Mouse (Mus musculus): ENCODE measurements at regions not wholly inside any gene's neighbourhood (a gene's known extent, or its start where the extent isn't known, plus 50 kb on each side); places are given as distances from the start of the nearest gene placed in this dataset.

- ATAC-seq (ENCODE audit: low FRiP score, low TSS enrichment), result no peak
- Histone ChIP-seq H3K9ac (ENCODE audit: low read depth, low read length) (no peak overlapping the region), H3K9me3 (ENCODE audit: control insufficient read depth, low read length) (no peaks in the 10 kb centered on the region), H3K4me2 (replicated peaks; ENCODE audit: low read depth, low read length) (no peak overlapping the region), H3K4me3 (ENCODE audit: low read length) (no peak overlapping the region), H3K4me1 (ENCODE audit: control insufficient read depth, insufficient read depth, low read length) (no peaks in the 10 kb centered on the region), H3K36me3 (ENCODE audit: control insufficient read depth, insufficient read depth, low read length) (no peaks in the 10 kb centered on the region), H3K27ac (ENCODE audit: low read depth, low read length) (no peak overlapping the region), H3K27me3 (ENCODE audit: control insufficient read depth, insufficient read depth, low read length) (no peaks in the 10 kb centered on the region)
- WGBS, result 84% methylated on average over 1 of the region's 1 CpGs
These were observed 55.2 kb downstream of the Rdh14 start for GRCm38 (mm10) chr12:10445738-10446137.

GRCm38 (mm10) chr12:10457960-10458655, 67.5 kb downstream of the Rdh14 start:
- Histone ChIP-seq H3K27me3 (ENCODE audit: control insufficient read depth, insufficient read depth, low read length) (no peaks in the 10 kb centered on the region), H3K9ac (ENCODE audit: low read depth, low read length) (no peak overlapping the region), H3K4me2 (replicated peaks; ENCODE audit: low read depth, low read length) (no peak overlapping the region), H3K4me3 (ENCODE audit: low read length) (no peak overlapping the region), H3K27ac (ENCODE audit: low read depth, low read length) (no peak overlapping the region), H3K4me1 (ENCODE audit: control insufficient read depth, insufficient read depth, low read length) (no peaks in the 10 kb centered on the region), H3K9me3 (ENCODE audit: control insufficient read depth, low read length) (no peaks in the 10 kb centered on the region), H3K36me3 (ENCODE audit: control insufficient read depth, insufficient read depth, low read length) (no peaks in the 10 kb centered on the region)
- ATAC-seq (ENCODE audit: low FRiP score, low TSS enrichment), result no peak
- 88% methylated on average over 1 of the region's 1 CpGs for WGBS

- Histone ChIP-seq H3K27ac (ENCODE audit: low read depth, low read length) (no peak overlapping the region), H3K9ac (ENCODE audit: low read depth, low read length) (no peak overlapping the region), H3K4me3 (ENCODE audit: low read length) (no peak overlapping the region), H3K9me3 (ENCODE audit: control insufficient read depth, low read length) (no peaks in the 10 kb centered on the region), H3K4me2 (replicated peaks; ENCODE audit: low read depth, low read length) (no peak overlapping the region), H3K4me1 (ENCODE audit: control insufficient read depth, insufficient read depth, low read length) (no peaks in the 10 kb centered on the region), H3K27me3 (ENCODE audit: control insufficient read depth, insufficient read depth, low read length) (no peaks in the 10 kb centered on the region), H3K36me3 (ENCODE audit: control insufficient read depth, insufficient read depth, low read length) (no peaks in the 10 kb centered on the region)
- WGBS, result 86% methylated on average over 7 of the region's 7 CpGs
- no peak for ATAC-seq (ENCODE audit: low FRiP score, low TSS enrichment)
These were observed 71.2 kb downstream of the Rdh14 start for GRCm38 (mm10) chr12:10461796-10462195.

GRCm38 (mm10) chr12:10462956-10463355, 72.4 kb downstream of the Rdh14 start:
- H3K9me3 ChIP-seq (ENCODE audit: control insufficient read depth, low read length), result no peaks in the 10 kb centered on the region
- no peaks in the 10 kb centered on the region for H3K36me3 ChIP-seq (ENCODE audit: control insufficient read depth, insufficient read depth, low read length)
- WGBS, result 60% methylated on average over 3 of the region's 3 CpGs
- H3K4me2 ChIP-seq (replicated peaks; ENCODE audit: low read depth, low read length), result no peak overlapping the region
- H3K4me1 ChIP-seq (ENCODE audit: control insufficient read depth, insufficient read depth, low read length), result no peaks in the 10 kb centered on the region
- no peaks in the 10 kb centered on the region for H3K27me3 ChIP-seq (ENCODE audit: control insufficient read depth, insufficient read depth, low read length)
- no peak overlapping the region for H3K27ac ChIP-seq (ENCODE audit: low read depth, low read length)
- no peak overlapping the region for H3K9ac ChIP-seq (ENCODE audit: low read depth, low read length)
- H3K4me3 ChIP-seq (ENCODE audit: low read length), result no peak overlapping the region
- ATAC-seq (ENCODE audit: low FRiP score, low TSS enrichment), result no peak

- no peaks in the 10 kb centered on the region for H3K27me3 ChIP-seq (ENCODE audit: control insufficient read depth, insufficient read depth, low read length)
- H3K4me2 ChIP-seq (replicated peaks; ENCODE audit: low read depth, low read length), result no peak overlapping the region
- WGBS, result 78% methylated on average over 1 of the region's 1 CpGs
- H3K9ac ChIP-seq (ENCODE audit: low read depth, low read length), result no peak overlapping the region
- no peak overlapping the region for H3K27ac ChIP-seq (ENCODE audit: low read depth, low read length)
- ATAC-seq (ENCODE audit: low FRiP score, low TSS enrichment), result no peak
- H3K36me3 ChIP-seq (ENCODE audit: control insufficient read depth, insufficient read depth, low read length), result no peaks in the 10 kb centered on the region
- no peaks in the 10 kb centered on the region for H3K4me1 ChIP-seq (ENCODE audit: control insufficient read depth, insufficient read depth, low read length)
- H3K4me3 ChIP-seq (ENCODE audit: low read length), result no peak overlapping the region
- no peaks in the 10 kb centered on the region for H3K9me3 ChIP-seq (ENCODE audit: control insufficient read depth, low read length)
These were observed 83.4 kb downstream of the Rdh14 start for GRCm38 (mm10) chr12:10473986-10474385.

GRCm38 (mm10) chr12:10480781-10481180, 90.2 kb downstream of the Rdh14 start:
- H3K36me3 ChIP-seq (ENCODE audit: control insufficient read depth, insufficient read depth, low read length), result no peaks in the 10 kb centered on the region
- H3K4me3 ChIP-seq (ENCODE audit: low read length), result no peak overlapping the region
- H3K4me2 ChIP-seq (replicated peaks; ENCODE audit: low read depth, low read length), result no peak overlapping the region
- no peaks in the 10 kb centered on the region for H3K9me3 ChIP-seq (ENCODE audit: control insufficient read depth, low read length)
- no peak overlapping the region for H3K27ac ChIP-seq (ENCODE audit: low read depth, low read length)
- WGBS, result 55% methylated on average over 1 of the region's 1 CpGs
- no peaks in the 10 kb centered on the region for H3K27me3 ChIP-seq (ENCODE audit: control insufficient read depth, insufficient read depth, low read length)
- no peak for ATAC-seq (ENCODE audit: low FRiP score, low TSS enrichment)
- H3K4me1 ChIP-seq (ENCODE audit: control insufficient read depth, insufficient read depth, low read length), result no peaks in the 10 kb centered on the region
- no peak overlapping the region for H3K9ac ChIP-seq (ENCODE audit: low read depth, low read length)

- Histone ChIP-seq H3K27ac (ENCODE audit: low read depth, low read length) (no peak overlapping the region), H3K4me3 (ENCODE audit: low read length) (no peak overlapping the region), H3K9me3 (ENCODE audit: control insufficient read depth, low read length) (no peaks in the 10 kb centered on the region), H3K9ac (ENCODE audit: low read depth, low read length) (no peak overlapping the region), H3K4me1 (ENCODE audit: control insufficient read depth, insufficient read depth, low read length) (no peaks in the 10 kb centered on the region), H3K4me2 (replicated peaks; ENCODE audit: low read depth, low read length) (no peak overlapping the region), H3K36me3 (ENCODE audit: control insufficient read depth, insufficient read depth, low read length) (no peaks in the 10 kb centered on the region), H3K27me3 (ENCODE audit: control insufficient read depth, insufficient read depth, low read length) (no peaks in the 10 kb centered on the region)
- WGBS, result 57% methylated on average over 4 of the region's 4 CpGs
- no peak for ATAC-seq (ENCODE audit: low FRiP score, low TSS enrichment)
These were observed 91.9 kb downstream of the Rdh14 start for GRCm38 (mm10) chr12:10482294-10483010.

GRCm38 (mm10) chr12:10506721-10507120, 116.1 kb downstream of the Rdh14 start:
- no peaks in the 10 kb centered on the region for H3K4me1 ChIP-seq (ENCODE audit: control insufficient read depth, insufficient read depth, low read length)
- H3K4me3 ChIP-seq (ENCODE audit: low read length), result no peak overlapping the region
- ATAC-seq (ENCODE audit: low FRiP score, low TSS enrichment), result no peak
- no peak overlapping the region for H3K4me2 ChIP-seq (replicated peaks; ENCODE audit: low read depth, low read length)
- no peaks in the 10 kb centered on the region for H3K9me3 ChIP-seq (ENCODE audit: control insufficient read depth, low read length)
- H3K27me3 ChIP-seq (ENCODE audit: control insufficient read depth, insufficient read depth, low read length), result no peaks in the 10 kb centered on the region
- H3K36me3 ChIP-seq (ENCODE audit: control insufficient read depth, insufficient read depth, low read length), result no peaks in the 10 kb centered on the region
- H3K9ac ChIP-seq (ENCODE audit: low read depth, low read length), result no peak overlapping the region
- no peak overlapping the region for H3K27ac ChIP-seq (ENCODE audit: low read depth, low read length)

- 0 out of 2 replicates have a peak, but pooled peaks cover 3% of the 10 kb centered on the region for H3K4me1 ChIP-seq (ENCODE audit: control insufficient read depth, insufficient read depth, low read length)
- no peak overlapping the region for H3K4me2 ChIP-seq (replicated peaks; ENCODE audit: low read depth, low read length)
These were observed 123.0 kb downstream of the Rdh14 start for GRCm38 (mm10) chr12:10513526-10513925.

More at GRCm38 (mm10) chr12:10513526-10513925, 123.0 kb downstream of the Rdh14 start:
- Histone ChIP-seq H3K36me3 (ENCODE audit: control insufficient read depth, insufficient read depth, low read length) (no peaks in the 10 kb centered on the region), H3K4me3 (ENCODE audit: low read length) (no peak overlapping the region), H3K27me3 (ENCODE audit: control insufficient read depth, insufficient read depth, low read length) (no peaks in the 10 kb centered on the region), H3K9ac (ENCODE audit: low read depth, low read length) (no peak overlapping the region), H3K9me3 (ENCODE audit: control insufficient read depth, low read length) (no peaks in the 10 kb centered on the region), H3K27ac (ENCODE audit: low read depth, low read length) (no peak overlapping the region)
- ATAC-seq (ENCODE audit: low FRiP score, low TSS enrichment), result no peak
- 54% methylated on average over 5 of the region's 5 CpGs for WGBS

All from kidney, embryonic 14.5 days (tissue).